Mouse (Mus musculus): Measurements from ENCODE around the gene Cfap61.

Cfap61 gene

DNA sequence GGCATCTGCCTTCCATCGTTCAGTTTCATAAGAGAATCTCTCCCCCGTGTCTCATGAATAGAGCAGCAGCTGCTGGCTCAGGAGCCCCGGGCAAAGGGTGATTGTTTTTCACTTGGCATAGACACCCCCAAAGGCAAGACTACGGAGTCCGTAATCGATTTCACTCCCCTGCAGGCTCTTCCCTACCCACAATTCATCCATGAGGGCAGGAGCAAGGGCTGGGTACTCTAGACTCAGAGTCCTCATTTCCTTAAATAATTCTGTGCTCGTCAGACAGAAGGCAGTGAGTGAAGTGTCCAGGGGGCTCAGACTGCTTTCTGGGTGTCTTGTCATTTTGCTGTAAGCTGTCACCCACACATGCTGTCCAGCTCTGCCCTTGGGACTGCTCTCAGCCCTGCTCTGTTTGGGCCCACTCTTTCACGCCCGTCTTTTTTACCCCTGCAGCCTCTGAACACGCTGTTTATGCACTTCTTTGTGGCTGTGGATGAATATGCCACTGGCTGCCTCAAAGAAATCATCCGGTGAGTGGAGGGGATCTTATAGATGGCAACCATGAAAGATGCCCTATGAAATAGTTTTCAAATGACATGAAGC is 15.0 kb downstream of the Cfap61 start:
- DNase-seq (ENCODE audit: low spot score), result no peak

DNA sequence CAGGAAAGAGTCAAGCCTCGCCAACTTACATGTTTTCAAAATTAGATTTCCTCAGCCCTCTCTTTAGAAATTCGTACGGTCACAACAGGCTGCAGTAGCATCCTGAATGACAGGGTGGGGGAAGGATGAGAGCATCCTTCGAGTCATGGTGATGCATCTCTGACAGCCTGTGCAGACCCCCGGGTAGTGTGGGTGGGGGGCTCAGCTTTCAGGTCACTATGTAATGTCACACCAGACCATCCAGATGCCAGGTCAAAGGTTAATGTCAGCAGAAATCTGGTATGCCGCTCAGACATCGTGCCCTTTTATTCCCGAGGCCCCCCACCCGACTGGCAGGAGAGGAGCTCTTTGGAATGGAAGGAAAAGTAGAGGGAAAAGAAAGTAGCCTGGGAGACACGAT is 15.7 kb downstream of the Cfap61 start:
- no peak for DNase-seq (ENCODE audit: low spot score)

DNA sequence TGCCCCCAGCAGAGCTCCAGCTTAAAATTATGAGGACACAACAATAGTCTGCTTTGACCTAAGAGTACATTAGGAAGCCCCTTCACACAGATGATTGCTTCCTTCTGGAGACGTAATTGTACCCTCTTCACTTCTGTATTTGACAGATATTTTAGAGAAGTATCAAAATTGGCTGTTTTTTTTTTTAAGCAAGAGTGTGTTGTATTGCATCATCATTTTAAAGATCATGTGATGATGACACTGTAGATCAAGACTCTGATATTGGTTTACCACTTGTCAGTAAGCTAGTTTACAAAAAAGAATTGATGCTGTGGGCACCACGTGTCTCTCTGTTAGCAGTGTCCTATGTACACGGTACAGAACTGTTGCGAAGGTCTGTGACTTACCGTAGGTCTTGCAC is 18.1 kb downstream of the Cfap61 start:
- no peak for DNase-seq (ENCODE audit: low spot score)

DNA sequence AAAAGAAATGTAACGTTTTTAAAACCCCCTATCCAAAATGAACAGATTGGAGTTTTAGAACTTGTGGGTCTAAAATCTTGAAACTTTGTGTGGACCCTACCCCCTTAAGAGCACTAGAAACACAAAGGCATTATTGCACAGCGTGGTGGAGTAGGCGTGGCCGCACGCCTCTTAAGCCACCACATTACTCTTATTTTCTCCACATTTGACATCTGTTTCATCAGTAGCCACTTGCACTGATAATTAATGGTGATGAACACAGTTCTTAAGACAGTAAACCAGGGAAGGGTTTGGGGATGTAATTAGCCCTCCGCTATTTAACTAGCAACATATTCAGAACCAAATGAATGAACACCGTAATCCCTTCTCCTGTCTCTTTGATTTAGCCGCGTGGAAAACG is 21.3 kb downstream of the Cfap61 start:
- no peak for DNase-seq (ENCODE audit: low spot score)

DNA sequence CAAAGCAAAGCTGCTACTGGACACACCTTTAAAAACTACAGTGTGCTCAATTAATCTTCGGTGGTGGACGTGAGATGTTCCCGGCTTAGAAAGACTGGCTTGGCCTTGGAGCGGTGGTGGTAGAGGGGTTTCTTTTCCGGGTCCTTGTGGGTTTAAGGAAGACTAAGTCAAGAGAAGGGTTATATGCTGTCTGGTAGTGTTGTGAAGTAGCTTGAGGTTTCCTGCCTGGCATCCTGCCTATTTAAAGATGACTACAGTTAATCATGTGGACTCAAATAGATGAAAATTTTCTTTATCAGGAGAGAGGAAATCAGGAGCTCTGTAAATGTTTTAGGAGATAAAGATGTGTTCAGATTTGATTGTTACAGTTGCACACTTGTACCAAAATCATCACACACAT is 21.7 kb downstream of the Cfap61 start:
- no peak for DNase-seq (ENCODE audit: low spot score)

DNA sequence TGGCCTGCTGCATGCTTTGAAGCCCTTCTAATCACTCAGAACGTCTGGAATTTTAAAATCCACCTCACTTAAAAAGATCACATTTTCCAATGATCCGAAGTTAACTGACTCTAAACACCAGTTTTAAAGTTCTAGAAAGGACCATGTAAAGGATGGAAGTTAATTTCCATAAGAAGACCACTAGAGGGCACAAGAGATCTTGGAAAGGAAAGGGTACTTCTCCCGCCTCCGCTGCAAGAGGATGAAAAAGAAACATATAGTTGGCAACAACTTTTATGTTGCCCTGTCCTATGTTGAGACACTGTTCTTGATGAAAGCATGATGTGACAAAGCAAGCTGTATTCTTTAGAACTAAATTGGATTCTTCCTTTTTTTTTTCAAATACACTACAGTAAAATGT is 22.9 kb downstream of the Cfap61 start:
- DNase-seq (ENCODE audit: low spot score), result no peak

DNA sequence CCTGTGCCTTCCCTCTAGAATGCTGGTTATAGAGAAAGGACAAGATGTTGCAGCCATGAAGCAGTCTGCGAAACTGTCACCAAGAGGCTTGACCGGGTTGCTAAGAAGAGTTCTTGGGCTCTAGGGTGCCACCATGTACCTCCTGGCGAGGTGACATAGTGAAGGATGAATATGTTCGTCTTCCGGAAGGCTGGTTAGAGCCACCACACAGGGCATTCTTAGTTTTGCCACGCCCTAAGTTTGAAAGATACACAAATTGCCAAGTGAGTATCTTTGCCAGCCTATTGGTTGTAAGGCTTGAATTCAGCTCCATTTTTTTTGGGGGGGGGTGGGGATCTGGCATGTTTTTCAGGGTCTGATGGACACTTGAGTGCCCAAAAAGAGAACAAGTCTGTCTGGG is 23.5 kb downstream of the Cfap61 start:
- no peak for DNase-seq (ENCODE audit: low spot score)

DNA sequence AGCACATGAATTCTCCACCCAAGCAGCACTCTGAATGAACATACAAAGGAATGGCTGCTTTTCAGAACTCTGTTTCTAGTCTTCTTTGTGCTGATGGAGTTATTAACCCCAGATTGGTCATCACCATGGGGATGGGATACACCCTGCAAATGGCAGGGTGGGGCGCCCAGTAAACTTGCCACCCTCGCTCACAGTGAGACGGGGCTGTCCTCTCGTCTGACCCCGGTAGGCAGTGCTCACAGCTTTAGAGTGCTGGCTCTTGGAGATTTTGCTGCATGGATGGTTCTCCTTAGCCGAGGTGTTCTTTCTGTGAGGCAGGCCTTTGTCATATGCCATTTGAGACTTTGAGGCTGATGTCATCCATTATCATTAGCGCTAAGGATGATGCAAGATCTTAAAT is 24.0 kb downstream of the Cfap61 start:
- DNase-seq (ENCODE audit: low spot score), result no peak

DNA sequence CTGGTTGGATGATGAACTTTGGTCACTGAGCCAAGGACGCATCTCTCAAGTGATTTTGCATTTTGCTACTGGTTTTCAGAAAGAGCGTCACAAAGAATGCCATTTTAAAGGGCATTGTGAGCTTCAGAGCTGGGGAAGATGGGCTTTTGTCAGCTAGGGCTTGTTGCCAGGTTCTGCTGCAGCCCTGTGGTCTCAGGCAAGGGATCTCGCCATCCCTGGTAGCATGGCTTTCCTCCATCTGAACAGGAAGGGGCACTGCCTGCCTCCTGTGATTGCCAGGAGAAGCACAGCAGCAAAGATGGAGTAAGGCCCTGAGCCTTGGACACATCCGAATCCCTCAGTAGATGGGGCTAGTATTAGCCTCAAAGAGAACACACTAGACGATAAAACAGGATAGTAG is 27.3 kb downstream of the Cfap61 start:
- DNase-seq (ENCODE audit: low spot score), result no peak

DNA sequence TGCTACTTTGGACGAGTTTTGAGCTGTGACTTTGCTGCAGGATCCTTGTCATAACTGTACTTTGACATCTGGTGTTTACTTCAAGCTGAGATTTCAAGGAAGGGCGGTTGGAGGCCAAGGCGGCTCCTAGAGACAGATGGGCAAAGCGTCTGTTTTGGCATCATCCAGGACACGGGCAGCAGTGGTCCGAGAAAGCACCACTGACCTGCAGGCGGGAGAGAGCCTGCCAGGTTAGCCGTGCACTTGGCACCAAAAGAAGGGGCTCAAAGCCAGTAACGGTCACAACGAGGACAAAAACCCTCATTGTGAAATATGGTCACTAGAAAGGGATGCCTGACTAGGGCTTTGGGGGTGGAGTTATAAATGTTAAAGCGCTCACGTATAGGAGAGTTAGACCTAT is 36.2 kb downstream of the Cfap61 start:
- no peak for DNase-seq (ENCODE audit: low spot score)

DNA sequence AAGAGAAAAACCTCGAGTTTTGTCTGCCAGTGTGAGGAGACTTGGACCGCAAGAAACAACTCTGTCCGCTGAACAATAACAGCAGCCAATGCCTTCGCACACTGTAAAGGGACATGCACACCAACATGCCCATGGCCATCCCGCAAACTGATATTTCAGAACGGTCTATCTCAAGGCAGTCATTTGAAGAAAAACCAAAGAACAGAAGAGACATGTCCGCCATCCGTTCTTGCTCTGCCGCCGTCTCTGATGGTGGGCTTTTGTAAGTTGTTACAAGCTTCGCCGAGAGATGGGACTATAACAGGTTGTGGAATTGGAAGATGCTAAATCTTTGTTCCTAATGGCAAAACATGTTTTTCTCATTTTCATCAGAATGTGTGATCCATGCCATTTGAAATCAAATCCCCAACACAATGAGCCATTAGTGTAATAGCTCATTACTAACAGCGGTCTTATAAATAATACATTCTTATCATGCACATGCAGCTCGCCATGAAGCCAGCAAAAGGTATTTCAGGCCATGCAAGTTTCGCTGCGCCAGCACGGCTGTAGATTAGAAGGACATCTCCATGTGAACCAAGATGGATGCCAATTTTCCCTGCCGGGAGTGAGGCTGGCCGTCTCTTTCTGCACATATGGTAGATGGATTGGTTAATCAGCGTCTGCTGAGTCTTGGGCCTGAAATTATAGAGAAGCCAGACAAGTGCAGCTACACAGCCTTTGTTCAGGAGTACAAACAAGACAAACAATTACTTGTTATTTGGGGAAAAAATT is 36.8 kb downstream of the Cfap61 start:
- DNase-seq (ENCODE audit: low spot score), result no peak

DNA sequence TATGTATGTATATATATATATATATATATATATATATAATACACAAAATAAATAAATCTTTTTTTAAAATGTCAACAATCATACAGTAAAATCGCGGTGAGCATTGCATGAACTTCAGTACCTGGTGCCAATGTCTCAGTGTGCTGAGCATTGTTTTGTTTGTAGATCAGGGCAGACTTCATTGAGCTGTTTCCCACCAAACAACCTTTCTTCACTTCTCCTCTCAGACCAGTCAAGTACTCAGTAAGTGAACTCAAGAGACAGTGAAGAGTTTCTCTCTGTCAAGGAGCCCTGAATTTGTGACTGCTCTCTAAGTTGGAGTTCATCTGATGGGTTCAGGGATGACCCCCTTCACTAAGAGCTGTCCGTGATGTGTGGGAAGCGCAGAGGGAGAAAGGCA is 38.0 kb downstream of the Cfap61 start:
- DNase-seq (ENCODE audit: low spot score), result no peak

DNA sequence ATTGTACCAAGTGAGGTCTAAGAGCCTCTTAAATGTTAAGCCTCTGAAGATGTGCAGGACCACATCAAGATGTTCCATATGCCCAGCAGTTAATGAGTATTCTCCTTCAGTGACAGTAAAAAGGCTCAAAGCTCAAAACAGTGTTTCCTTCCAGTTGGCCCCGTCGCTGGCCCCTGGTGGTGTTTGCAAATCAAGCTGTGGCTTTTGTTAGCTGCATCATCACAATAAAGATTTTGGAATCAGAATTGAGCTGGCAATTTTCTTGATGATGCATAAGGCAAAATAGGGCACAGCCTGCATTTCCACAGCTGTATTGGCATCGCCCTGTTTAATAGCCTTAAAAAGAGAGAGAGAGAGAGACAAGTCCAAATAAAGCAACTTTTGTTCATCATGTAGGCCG is 45.0 kb downstream of the Cfap61 start:
- no peak for DNase-seq (ENCODE audit: low spot score)

DNA sequence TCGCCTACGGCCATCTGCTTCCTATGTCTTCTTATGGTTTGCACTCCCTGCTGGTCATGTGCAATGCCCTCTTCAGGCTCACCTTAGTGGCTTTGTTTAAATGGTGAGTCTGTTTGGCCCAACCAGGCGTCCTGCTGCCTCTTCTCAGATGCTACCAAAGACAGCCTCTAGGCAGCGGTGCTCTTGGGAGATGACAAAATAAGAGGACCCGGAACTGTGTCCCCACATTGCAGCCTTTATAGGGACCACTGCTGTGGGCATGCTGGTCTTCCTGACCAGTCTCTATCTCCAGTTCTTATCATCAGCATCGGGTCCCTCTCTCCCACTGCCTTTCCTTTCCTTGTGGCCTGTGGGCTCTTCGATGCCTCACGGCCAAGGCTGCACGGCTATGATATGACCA is 46.3 kb downstream of the Cfap61 start:
- DNase-seq (ENCODE audit: low spot score), result no peak

DNA sequence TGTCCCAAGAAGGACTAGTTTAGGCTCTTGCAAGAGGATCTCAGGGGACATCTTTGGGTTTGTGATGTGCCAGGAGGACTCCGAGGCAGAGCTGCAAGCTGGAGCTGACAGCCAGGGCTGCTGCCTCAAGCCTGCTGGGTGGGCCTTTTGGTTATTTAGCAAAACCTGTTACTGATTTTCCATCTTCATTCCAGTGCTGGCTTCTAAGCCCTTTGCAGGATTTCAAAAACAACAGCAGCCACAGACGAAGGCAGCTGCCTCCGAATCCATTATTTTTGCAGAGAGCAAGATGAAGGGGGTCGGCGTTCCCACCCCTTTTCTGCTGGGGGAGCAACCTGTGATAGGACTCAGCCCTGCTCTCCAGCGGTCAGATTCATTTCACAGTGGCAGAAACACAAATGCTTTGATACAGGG is 47.1 kb downstream of the Cfap61 start:
- DNase-seq (ENCODE audit: low spot score), result no peak

DNA sequence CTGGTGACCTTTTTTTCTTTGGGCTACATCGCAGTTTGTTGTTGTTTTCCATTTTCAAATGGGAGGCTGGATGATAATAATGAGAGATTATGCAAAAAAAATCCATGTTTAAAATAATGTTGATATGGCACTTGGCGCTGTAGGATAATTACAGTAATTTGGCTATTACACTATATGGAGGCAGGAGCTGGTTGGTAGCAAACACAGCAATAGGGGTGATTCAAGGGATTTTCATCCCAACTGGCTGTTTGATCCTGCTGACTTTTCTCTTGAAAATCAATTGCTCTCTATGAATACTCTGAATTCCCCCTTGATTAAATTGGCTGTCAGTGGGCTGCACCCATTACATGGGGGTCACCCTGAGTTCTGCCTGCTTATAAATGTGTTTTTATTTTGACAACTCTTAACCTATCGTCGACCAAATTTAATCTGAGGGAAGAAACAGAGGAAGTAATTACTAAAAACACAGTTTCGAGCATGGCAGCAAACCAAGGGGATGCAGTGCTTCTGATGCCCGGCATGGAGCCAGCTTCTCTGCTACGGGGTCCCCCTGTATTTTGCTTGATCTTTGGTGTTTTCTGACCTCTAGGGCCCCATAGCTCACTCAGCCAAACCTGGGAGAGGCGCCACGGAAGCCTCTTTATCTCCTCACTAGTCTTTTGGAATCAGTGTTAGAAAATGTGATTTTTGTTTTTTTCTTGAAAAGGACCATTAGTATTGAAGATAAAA is 47.9 kb downstream of the Cfap61 start:
- DNase-seq (ENCODE audit: low spot score), result no peak

DNA sequence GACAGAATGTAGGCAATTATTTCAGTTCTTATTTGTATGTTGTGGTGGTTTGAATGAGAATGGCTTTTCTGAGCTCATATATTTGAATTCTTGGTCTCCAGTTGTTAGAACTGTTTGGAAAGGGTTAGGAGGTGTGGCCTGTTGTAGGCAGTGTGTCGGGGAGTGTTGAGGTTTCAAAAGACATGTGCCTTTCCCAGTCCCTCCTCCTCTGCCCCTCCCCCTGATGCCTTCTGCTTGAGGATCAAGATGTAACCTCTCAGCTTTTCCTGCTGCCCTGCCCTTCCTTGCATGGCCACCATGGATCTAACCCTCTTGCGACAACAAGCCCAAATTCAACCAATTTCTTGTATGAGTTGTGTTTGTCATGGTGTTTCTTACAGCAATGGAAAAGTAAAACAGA is 53.2 kb downstream of the Cfap61 start:
- no peak for DNase-seq (ENCODE audit: low spot score)

DNA sequence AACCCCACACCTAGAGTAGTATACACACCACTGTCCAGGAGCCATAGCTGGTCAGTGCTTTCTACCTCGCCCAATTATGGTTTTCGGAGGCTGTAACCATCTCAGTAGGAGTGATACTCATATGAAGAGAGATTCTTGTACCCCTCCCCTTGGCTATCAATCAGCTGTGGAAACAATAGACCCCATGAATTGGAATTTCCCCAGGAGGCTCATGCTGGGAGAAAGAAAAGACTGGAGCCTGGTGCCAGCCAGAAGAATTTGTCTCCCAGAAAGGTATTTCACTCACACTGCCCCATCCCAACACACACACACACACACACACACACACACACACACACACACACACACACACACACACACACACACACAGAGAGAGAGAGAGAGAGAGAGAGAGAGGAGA is 55.9 kb downstream of the Cfap61 start:
- no peak for DNase-seq (ENCODE audit: low spot score)

DNA sequence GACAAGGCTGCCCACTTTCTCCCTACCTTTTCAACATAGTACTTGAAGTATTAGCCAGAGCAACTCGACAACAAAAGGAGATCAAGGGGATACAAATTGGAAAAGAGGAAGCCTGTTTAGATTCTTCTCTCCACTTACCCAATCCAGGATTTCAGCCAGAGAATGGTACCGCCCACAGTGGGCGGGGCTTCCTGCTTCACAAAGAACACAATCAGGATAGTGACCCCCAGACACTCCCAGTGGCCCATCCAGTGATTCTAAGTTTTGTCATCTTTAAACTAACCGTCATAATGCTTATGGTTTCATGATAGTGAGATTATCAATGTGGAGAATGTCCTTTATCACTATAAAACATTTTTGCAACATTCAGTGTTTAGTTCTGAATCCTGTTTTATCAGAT is 61.9 kb downstream of the Cfap61 start:
- DNase-seq (ENCODE audit: low spot score), result no peak

DNA sequence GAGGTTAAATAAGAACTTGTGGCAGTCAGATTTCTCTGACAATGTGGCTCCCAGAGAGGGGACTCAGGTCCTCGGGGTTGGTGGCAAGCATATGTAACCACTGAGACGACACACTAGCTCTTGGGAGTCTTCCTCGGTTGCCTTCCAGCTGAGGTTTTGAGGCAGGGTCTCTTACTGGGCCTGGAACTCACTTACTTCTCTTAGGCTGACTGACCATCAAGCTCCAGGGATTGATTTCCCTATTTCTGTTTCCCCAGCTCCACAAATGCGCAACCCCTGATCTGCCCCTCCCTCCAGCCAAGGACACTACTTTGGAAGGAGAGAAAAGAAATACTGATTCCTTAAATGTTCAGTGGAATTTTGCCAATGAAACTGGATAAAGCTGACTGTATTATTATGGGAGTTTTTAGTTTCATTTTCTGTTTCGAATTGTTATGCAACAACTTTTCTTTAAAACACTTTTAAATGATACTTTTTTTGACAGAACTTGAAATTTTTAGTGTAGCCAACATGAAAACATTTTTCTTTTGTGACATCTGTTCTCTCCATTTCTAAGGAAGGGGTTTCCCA is 63.5 kb downstream of the Cfap61 start:
- DNase-seq (ENCODE audit: low spot score), result no peak

DNA sequence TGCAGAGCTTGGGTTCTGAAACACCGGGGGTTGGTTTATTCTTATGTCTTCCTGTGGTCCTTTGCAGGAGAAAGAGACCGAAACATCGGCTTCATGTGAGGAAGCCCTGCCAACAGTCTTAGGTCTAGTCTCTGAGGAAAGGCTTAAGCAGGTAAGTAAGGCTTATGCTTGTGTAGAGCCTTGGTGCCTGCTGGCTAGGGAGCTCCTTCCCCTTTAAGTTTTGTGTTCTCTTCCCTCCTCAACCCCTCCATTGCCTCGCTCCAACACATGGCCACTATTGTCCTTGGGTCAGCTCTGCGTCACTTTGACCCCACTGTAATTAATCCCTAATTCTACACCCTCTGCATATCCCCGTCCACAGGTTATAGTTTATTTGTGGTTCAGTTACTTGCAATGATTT is 74.2 kb downstream of the Cfap61 start:
- DNase-seq (ENCODE audit: low spot score), result no peak

DNA sequence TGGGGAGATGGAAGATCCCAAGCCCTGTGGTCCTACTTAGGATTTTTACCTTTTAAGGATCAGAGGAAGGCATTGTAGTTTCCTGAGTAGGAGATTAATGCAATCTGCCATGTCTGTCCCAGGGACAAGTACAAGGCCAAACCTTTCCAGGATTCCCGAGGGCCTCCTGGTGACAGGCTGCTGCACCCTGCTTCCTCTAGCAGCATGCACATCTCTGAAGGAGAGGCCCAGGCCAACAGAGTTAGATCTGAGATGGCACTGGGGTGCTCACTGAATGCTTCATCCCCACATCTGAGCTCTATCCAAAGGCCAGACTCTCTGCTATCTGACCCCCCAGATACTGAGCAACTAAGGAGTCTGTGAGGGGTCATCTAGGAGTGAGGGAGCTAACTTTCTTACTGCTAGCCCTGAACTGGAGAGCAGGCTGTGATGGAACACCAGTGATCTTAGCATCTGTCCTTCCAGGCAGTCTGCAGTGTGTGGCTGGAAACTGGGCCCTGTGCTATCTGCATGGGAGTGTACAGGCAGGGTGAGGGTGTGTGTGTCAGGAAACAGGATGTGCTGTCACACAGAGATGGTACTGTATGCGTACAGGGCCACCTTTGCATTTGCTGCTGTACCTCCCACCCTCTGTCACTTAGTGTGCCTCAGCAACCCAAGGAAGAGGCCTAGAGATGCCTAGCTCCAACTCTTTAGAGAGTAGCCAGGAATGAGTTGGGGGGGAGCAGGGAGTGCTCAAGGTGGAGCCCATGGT is 75.2 kb downstream of the Cfap61 start:
- DNase-seq (ENCODE audit: low spot score), result no peak
